Mouse (Mus musculus): Measurements from ENCODE around the gene 2210010C04Rik. TPM values are rescaled to one million over a fixed set of nuclear protein-coding genes. Genes with fewer than 3 reads are reported as not detected.
"Not testable (repeated sequence)": the region's sequence is repeated elsewhere in the genome, so short reads cannot be mapped to it uniquely, and the experiment has no call there.

The 2210010C04Rik gene
- polyA plus RNA-seq, 1 experiment from 2014 or later: not detected

GRCm38 (mm10) chr6:40999379-40999778, 35.9 kb downstream of the 2210010C04Rik start, which contains the start of gene Gm2663:
Gene Gm2663 (minus strand): TSS chr6:40999479.
- not testable (repeated sequence) for H3K27ac ChIP-seq; ATAC-seq; H3K4me1 ChIP-seq; H3K27me3 ChIP-seq (replicated peaks); H3K9ac ChIP-seq; H3K9me3 ChIP-seq (replicated peaks); H3K4me2 ChIP-seq; H3K36me3 ChIP-seq; H3K4me3 ChIP-seq

Other genes with a start within 250 kb of the 2210010C04Rik start
- not detected in 2 replicates for gene Moxd2, start 148.0 kb downstream of the 2210010C04Rik start, polyA plus RNA-seq (2016; fragmentation: Nextera tagmentation; extraction: Ambion mirVana)
- gene Prss58, start 135.1 kb downstream of the 2210010C04Rik start, polyA plus RNA-seq (2016; fragmentation: Nextera tagmentation; extraction: Ambion mirVana): not detected in 2 replicates
- not detected in 2 replicates for gene 1700074P13Rik, start 95.0 kb downstream of the 2210010C04Rik start, polyA plus RNA-seq (2016; fragmentation: Nextera tagmentation; extraction: Ambion mirVana)
- not detected in 2 replicates for gene Gm4744, start 83.6 kb downstream of the 2210010C04Rik start, polyA plus RNA-seq (2016; fragmentation: Nextera tagmentation; extraction: Ambion mirVana)
- gene 1810009J06Rik, start 70.8 kb downstream of the 2210010C04Rik start, polyA plus RNA-seq (2016; fragmentation: Nextera tagmentation; extraction: Ambion mirVana): not detected in 2 replicates
- not detected in 2 replicates for gene Gm2663, start 36.0 kb downstream of the 2210010C04Rik start, polyA plus RNA-seq (2016; fragmentation: Nextera tagmentation; extraction: Ambion mirVana)